Mouse (Mus musculus) layer of hippocampus, adult 18-20 months (tissue): Measurements from ENCODE around the gene Sbf2. TPM values are rescaled to one million over a fixed set of nuclear protein-coding genes. Genes with fewer than 3 reads are reported as not detected.
A peak's percentile ranks its signal among the peaks of the same experiment; 100 is the strongest.

Experiments used
- DNase-seq, 2 experiments: peaks; one replicate each; pipeline ENCODE4 v3.0.0; 2022; ENCODE audit warnings: low spot score in 2 of 2
- total RNA-seq, 2 experiments: library from RNA; stranded (reverse); gene quantifications; 2 replicates each; pipeline ENCODE4 v1.2.3; 2021

Sbf2 gene
- total RNA-seq, 2 experiments from 2014 or later = 67.6 to 69.0 TPM

- DNase-seq = no peak
Measured at GRCm38 (mm10) chr7:110282797-110283196, 331.9 kb downstream of the Sbf2 start.

DNA sequence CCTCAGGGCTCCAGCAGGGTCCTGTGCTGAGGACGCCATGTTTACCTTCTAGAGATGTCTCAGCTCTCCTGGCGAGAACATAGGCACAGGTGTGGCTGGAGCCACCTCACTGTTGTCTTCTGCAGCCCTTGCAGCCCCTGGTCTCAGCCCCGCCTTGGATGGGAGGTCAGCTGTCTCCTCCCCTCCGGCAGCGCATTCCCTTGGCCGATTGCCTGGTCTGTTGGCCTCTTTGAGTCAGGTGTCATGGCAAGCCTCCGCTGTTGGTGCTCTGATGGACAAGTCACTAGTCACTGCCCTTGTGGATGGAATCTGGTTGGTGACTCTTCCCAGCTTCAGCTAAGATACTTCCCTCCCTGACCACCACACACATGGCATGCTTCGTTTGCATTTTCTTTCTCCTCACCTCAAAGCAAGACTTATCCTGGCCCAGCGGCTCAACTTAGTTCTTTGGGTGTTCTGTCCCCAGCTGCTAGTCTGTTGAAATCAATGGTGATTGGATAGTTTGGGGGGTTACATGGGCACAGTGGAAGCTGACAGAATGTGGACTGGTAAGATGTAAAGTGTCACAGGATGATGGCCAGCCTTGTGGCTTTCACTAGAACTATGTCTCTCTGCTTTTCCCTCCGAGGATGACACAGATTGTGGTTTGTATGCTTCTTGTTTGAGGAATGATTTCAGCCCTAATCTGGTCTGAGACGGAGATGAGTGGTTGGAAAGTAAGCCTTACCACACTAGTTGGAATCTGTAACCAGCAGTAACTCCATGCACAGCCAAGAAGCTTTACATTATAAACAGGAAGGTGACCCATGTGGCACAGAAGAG lies 333.1 kb downstream of the Sbf2 start:
- DNase-seq = no peak

DNA sequence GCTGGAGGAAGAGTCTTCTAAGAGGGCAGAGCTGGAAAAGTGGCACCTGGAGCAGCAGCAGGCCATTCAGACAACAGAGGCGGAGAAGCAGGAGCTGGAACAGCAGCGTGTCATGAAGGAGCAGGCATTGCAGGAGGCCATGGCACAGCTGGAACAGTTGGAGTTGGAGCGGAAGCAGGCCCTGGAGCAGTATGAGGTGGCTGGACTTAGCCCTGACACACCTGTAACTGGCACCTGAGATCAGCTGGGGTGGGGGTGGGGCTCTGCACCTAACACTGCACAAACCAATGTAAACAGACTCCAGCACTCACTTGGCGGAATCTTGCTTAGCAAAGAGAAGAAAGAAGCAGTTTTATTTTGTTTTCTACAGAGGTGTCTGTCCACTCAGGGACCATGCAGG lies 335.5 kb downstream of the Sbf2 start:
- DNase-seq = no peak

GRCm38 (mm10) chr7:110277734-110278245 lies 336.9 kb downstream of the Sbf2 start:
- no peak for DNase-seq

DNA sequence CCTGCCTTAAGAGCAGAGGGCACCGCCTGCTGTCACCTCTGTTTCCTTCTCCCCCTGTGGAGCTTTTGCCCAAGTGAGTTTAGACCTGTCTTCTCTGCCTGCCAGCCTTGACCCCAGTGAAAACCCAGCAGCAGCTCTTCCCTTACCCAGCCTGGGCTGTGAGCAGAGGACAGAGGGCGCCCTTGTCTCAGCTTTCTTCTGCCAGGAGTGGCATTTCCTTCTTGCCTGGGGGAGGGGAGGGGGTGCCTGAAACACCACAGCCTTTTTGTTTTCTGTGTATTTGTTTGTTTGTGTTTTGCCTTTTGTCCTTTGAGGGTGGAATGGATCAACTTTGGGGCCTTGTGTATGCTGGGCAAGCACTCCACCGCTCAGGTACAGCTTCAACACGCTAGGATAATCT lies 342.3 kb downstream of the Sbf2 start:
- DNase-seq = no peak

DNA sequence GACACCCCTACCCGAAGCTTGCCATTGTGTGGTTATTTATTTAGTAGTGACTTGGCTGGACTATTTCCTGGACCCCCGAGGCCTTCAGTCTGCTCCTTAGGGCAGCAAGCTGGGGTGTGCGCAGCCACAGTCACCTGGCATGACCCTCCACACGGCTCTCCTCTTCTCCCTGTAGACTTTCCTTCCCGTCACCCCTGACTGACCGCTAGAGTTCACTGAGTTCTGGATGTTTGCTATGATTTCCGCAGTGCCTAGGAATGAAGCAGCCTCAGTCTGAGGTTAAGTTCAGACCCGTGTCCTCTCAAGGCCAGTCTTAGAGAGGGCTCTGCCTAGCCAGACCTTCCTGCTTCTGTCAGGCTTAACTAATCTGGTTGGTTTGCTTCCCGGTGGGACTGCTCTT lies 342.9 kb downstream of the Sbf2 start:
- DNase-seq = no peak

GRCm38 (mm10) chr7:110270455-110270854 lies 344.3 kb downstream of the Sbf2 start:
- no peak for DNase-seq

DNA sequence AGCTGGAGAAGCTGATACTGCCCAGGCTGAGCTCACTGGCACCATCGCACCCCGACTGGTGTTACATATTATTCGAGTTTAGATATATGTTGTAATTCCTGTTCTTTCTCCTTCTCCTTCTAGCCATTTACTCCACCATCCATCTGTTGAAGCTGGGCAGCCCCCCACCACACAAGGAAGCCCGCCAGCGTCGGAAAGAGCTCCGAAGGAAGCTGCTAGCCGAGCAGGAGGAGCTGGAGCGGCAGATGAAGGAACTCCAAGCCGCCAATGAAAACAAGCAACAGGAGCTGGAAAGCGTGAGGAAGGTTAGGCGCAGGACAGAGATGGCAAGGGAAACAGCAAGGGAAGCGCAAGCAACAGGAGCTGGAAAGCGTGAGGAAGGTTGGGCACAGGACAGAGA lies 344.9 kb downstream of the Sbf2 start:
- no peak for DNase-seq

- no peak for DNase-seq
Measured at GRCm38 (mm10) chr7:110268511-110268910, 346.2 kb downstream of the Sbf2 start.

GRCm38 (mm10) chr7:110267994-110268393 lies 346.7 kb downstream of the Sbf2 start:
- no peak for DNase-seq

DNA sequence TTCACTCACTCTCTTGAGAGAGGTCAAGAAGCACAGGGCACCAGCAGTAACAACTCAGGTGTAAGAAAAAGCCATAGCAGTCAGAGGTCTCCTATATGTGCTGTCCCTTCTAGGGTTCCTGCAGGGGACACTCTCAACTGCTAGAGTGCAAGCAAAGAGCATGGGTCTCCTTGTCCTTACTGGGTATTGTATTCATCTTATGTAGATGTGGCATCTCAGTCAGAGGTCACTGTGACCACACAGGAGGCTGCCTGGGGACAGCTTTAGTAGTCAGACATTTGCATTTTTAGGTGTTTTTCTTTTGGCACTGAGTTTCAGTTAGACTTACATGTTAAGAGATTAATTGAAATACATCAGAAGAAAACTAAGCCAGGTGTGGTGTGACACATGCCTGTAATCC lies 347.7 kb downstream of the Sbf2 start:
- no peak for DNase-seq

DNA sequence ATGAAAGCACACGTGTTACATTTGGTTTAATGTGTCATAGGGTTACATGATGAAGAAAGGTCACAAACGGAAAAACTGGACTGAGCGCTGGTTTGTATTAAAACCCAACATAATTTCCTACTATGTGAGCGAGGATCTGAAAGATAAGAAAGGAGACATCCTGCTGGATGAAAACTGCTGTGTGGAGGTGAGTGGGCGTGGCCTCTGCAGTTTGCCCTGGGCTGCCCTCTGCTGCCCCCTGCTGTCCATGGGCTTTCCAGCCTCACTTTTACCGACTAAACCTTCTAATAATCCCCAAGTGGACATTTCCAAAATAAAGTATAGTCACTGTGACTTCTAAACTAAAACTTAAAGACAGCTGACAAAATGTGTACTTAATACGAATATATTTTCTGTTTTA lies 348.9 kb downstream of the Sbf2 start:
- peak; percentile 41 to 89 for DNase-seq

GRCm38 (mm10) chr7:110263474-110263873 lies 351.2 kb downstream of the Sbf2 start:
- DNase-seq = no peak

- no peak for DNase-seq
Measured at GRCm38 (mm10) chr7:110262661-110263060, 352.1 kb downstream of the Sbf2 start.

GRCm38 (mm10) chr7:110261807-110262206 lies 352.9 kb downstream of the Sbf2 start:
- no peak for DNase-seq

DNA sequence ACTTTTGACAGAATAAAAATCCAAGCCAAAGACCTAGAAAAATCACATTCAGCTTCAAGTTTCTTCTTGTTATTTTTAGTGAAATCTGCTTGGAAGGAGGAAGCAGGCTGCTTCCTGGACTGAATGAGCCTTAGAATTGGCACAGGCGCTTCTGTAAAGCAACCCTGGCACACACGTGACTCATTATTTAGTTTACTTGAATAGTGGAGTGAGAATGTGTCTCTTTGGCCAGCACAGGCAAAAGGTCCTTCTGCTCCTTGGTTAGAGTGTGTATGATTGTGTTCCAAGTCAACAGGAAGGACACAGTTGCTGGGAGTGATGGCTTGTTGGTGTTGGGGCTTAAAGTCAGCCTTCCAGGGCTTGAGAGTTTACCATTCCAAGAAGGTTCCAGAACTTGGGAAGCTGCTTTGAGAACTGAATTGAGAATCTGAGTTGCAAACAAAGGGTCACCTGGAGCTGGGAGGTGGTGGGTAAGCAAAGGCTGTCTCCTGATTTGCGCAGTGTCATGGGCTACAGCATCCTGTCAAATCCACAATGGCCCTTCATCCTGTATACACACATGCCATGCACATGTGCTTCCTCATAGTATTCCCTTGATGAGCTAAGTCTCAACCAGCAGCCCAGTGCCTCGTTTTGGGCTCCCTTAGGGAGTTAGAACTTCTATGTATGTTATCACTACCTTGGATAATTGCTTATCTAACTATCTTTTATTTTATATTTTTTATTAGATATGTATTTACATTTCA lies 354.6 kb downstream of the Sbf2 start:
- peak in 1 of 2 experiments; percentile 19 for DNase-seq

DNA sequence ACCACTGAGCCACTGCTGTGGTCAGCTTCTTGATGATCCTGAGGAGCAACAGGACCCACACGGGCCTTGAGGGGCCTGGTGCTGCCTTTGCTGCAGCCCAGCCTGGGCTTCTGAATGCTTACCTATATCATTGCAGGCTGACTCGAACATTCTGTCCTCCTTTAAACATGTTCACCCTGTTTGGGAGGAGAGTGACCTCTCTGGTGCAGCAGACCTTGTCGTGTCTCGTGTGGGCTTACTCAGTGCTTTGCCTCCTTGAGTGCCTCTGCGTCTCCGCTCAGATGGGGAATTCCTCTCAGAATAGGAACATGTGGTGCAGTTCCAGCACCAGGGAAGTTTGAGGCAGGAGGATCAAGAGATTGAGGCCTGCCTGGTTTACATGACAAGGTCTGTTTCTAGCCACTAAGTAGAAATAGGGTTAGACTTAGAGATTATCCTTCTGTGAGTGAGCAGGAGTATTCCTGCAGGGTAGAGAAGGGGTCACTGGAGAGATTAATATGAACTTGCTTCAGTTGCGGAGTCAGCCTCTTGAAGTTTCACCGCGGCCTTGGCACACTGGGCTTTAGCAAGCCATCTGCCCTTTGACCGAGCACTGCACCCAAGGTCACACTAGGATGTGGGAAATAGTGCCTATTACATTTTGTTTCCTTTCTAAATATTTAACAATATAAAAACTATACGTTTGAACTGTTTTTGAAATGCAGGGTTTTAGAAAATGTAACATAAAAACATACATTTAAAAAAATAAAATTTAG lies 356.3 kb downstream of the Sbf2 start:
- DNase-seq = no peak
